18 mouse cellular contexts compared by ENCODE assay signal in genomic region chr5:22315990-22316389, GRCm38 (mm10). TPM values are rescaled to one million over a fixed set of nuclear protein-coding genes. Genes with fewer than 3 reads are reported as not detected.
"Had no signal": no experiment of that assay in that cellular context is flagged by ENCODE, and none has a peak within 500 bp of the region (broad histone marks: within the 10 kb centered on the region; RNA-seq: fewer than 3 reads in every experiment).

No protein-coding gene starts in this region.

- H3K4me3 ChIP-seq: lung, embryonic 15.5 days; megakaryocyte, embryonic 14.5 days; midbrain, embryonic 13.5 days; midbrain, embryonic 15.5 days; neural tube, embryonic 12.5 days; stomach, embryonic 15.5 days had no signal

- H3K36me3 ChIP-seq: lung, embryonic 15.5 days; midbrain, embryonic 13.5 days; midbrain, embryonic 15.5 days; neural tube, embryonic 12.5 days; stomach, embryonic 15.5 days had no signal

- DNase-seq: lung, adult 2 months; lung, postnatal 14 days; lung, postnatal 36 days; right cerebral cortex, postnatal 14 days; thymus, adult 2 months; thymus, postnatal 25 days; thymus, postnatal 4 days had no signal

- H3K27ac ChIP-seq: lung, embryonic 15.5 days; macrophage; midbrain, embryonic 13.5 days; midbrain, embryonic 15.5 days; neural tube, embryonic 12.5 days; stomach, embryonic 15.5 days; stomach, postnatal 0 days had no signal

- H3K4me1 ChIP-seq: lung, embryonic 15.5 days; midbrain, embryonic 13.5 days; midbrain, embryonic 15.5 days; neural tube, embryonic 12.5 days; stomach, embryonic 15.5 days had no signal

- ATAC-seq: lung, postnatal 0 days; midbrain, embryonic 13.5 days; midbrain, embryonic 15.5 days had no signal

- H3K27me3 ChIP-seq: lung, embryonic 15.5 days; megakaryocyte, embryonic 14.5 days; midbrain, embryonic 13.5 days; midbrain, embryonic 15.5 days; neural tube, embryonic 12.5 days; stomach, embryonic 15.5 days had no signal

- H3K9ac ChIP-seq: lung, embryonic 15.5 days; midbrain, embryonic 13.5 days; midbrain, embryonic 15.5 days; neural tube, embryonic 12.5 days; stomach, embryonic 15.5 days had no signal

- H3K4me2 ChIP-seq: lung, embryonic 15.5 days; midbrain, embryonic 11.5 days; midbrain, embryonic 13.5 days; midbrain, embryonic 15.5 days; neural tube, embryonic 12.5 days; stomach, embryonic 15.5 days had no signal

- H3K9me3 ChIP-seq: lung, embryonic 15.5 days; midbrain, embryonic 13.5 days; midbrain, embryonic 15.5 days; neural tube, embryonic 12.5 days; stomach, embryonic 15.5 days had no signal

RNA-seq across cellular contexts. Expression of gene Reln, which starts 28.5 kb away (rescaled TPM):
- total RNA-seq: megakaryocyte progenitor cell, adult 5-6 weeks had no signal
- polyA plus RNA-seq: macrophage had no signal
